Mouse (Mus musculus) megakaryocyte, embryonic 14.5 days (primary cell): ENCODE measurements around the gene Marveld2.

Source experiments
- FLI1 ChIP-seq: IDR thresholded peaks from 2 replicates; pipeline ENCODE4 v1.6.1; 2012; ENCODE audit warnings: low read length, inconsistent platforms, mixed read lengths
- GATA1 ChIP-seq: IDR thresholded peaks from 3 replicates; pipeline ENCODE4 v1.6.1; 2012; ENCODE audit warnings: mixed read lengths, low read length, inconsistent platforms, borderline replicate concordance

GRCm38 (mm10) chr13:100575950-100576349 is 40.8 kb downstream of the Marveld2 start:
- no peak for TF ChIP-seq GATA1
- TF ChIP-seq FLI1 = no peak
